Comparison of ENCODE assay signal across 8 mouse cellular contexts in genomic region chr7:49471278-49471677, GRCm38 (mm10).
DNase-seq lines count a peak whose midpoint lies in the region; ATAC-seq and TF ChIP-seq lines count a peak whose summit lies in the region.

No protein-coding gene starts in this region.

- no peak overlapping the region for H3K4me2 ChIP-seq in embryonic facial prominence, embryonic 14.5 days (ENCODE audit: low read depth, low read length)

- H3K4me1 ChIP-seq in heart, adult 2 months (ENCODE audit: control insufficient read depth, insufficient read depth, low read length), result peaks cover 5% of the 10 kb centered on the region
- H3K4me1 ChIP-seq in embryonic facial prominence, embryonic 14.5 days (ENCODE audit: control insufficient read depth, insufficient read depth, low read length), result no peaks in the 10 kb centered on the region

- no peak for ATAC-seq in embryonic facial prominence, embryonic 14.5 days (ENCODE audit: low read depth)

- 0 out of 2 replicates have a peak, but pooled peaks have one; percentile 52 for TF ChIP-seq EP300 in heart, adult 2 months (IDR thresholded peaks at IDR 0.05; ENCODE audit: insufficient read depth, low read depth, low read length)

- intact Hi-C loops in heart, adult 2 months (cut with DNase I), result loop anchor here (5.0 kb wide), 1 partner anchor 96 kb away; no protein-coding TSS in a partner anchor
- intact Hi-C loops in heart, postnatal 25 days (cut with DNase I), result loop anchor here (1.0 to 5.0 kb wide), 2 partner anchors 130 to 281 kb away; no protein-coding TSS in a partner anchor

- no peaks in the 10 kb centered on the region for H3K9me3 ChIP-seq in embryonic facial prominence, embryonic 14.5 days (ENCODE audit: control insufficient read depth, low read length)

- no peaks in the 10 kb centered on the region for H3K79me2 ChIP-seq in heart, adult 2 months (replicated peaks; ENCODE audit: control insufficient read depth, insufficient read depth, low read length)

- no peaks in the 10 kb centered on the region for H3K27me3 ChIP-seq in heart, adult 2 months (ENCODE audit: control insufficient read depth, insufficient read depth, low read length)
- H3K27me3 ChIP-seq in embryonic facial prominence, embryonic 14.5 days (replicated peaks; ENCODE audit: control insufficient read depth, insufficient read depth, low read length), result no peaks in the 10 kb centered on the region

- TF ChIP-seq CTCF in heart, adult 2 months (IDR thresholded peaks at IDR 0.05), result peak; percentile 86

- H3K9ac ChIP-seq in heart, adult 2 months (ENCODE audit: low read depth, low read length), result no peak overlapping the region
- no peak overlapping the region for H3K9ac ChIP-seq in embryonic facial prominence, embryonic 14.5 days (ENCODE audit: low read depth, low read length)

- H3K4me3 ChIP-seq in heart, adult 2 months, result no peak overlapping the region
- no peak overlapping the region for H3K4me3 ChIP-seq in embryonic facial prominence, embryonic 14.5 days (ENCODE audit: low read depth, low read length)

- no peak overlapping the region for H3K27ac ChIP-seq in heart, adult 2 months
- H3K27ac ChIP-seq in embryonic facial prominence, embryonic 14.5 days (replicated peaks; ENCODE audit: low read depth, low read length), result no peak overlapping the region

- DNase-seq in heart, adult 2 months, result peak; percentile 45 to 68
- no peak for DNase-seq in heart, postnatal 25 days (ENCODE audit: low spot score)
- peak; percentile 53 for DNase-seq in A20 (ENCODE audit: low read depth, low spot score)
- DNase-seq in adrenal gland, postnatal 14 days, result peak; percentile 79
- peak; percentile 51 for DNase-seq in embryonic facial prominence, embryonic 14.5 days (ENCODE audit: low spot score)
- DNase-seq in kidney, postnatal 25 days, result peak; percentile 83 to 84
- DNase-seq in natural killer cell, adult 2 months (ENCODE audit: low spot score in 2 of 2), result peak; percentile 36 to 47
- peak; percentile 42 for DNase-seq in yolk sac, embryonic 10.5 days (ENCODE audit: low spot score)

- 39% methylated on average over 3 of the region's 3 CpGs for WGBS in heart, adult 2 months
- 66% methylated on average over 3 of the region's 3 CpGs for WGBS in embryonic facial prominence, embryonic 14.5 days

- TF ChIP-seq POLR2A in heart, adult 2 months (IDR thresholded peaks at IDR 0.05; ENCODE audit: insufficient read depth, low read depth, low read length), result no peak

- H3K36me3 ChIP-seq in heart, adult 2 months (ENCODE audit: control insufficient read depth, insufficient read depth, low read length), result no peaks in the 10 kb centered on the region
- no peaks in the 10 kb centered on the region for H3K36me3 ChIP-seq in embryonic facial prominence, embryonic 14.5 days (ENCODE audit: control insufficient read depth, insufficient read depth, low read length)
